Mouse (Mus musculus): ENCODE measurements at regions not wholly inside any gene's neighbourhood (a gene's known extent, or its start where the extent isn't known, plus 50 kb on each side); places are given as distances from the start of the nearest gene placed in this dataset.

DNA sequence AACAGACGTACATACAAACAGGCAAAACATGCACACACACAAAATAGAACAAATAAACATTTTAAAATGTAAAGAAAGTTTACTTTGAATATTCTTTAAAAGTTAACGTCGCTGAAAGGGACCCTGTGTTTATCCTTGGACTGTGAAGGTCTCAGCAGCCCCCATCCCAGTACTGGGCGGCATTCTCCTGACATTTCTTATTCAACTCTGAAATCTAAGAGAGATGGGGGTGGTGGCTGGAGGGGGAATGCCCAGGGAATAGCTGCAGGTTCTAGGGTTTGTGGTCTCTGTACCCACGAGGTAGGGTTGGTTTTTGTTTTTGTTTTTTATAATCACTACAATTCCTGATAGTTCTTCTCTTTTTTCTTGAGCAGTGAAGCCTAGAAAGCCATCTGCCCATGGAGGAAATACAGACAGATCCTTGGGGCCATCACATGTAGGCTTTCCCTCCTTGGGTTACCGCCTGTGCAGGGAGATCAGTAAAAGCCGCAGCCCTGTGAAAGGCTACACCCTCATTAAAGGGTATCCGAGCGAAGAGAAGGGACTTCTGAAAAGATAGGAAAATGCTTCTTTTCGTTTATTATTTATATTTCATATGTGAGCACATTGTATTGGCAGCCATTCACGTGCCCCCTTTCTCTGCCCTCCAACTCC, 338.0 kb upstream of the Gm10131 start:
- TF ChIP-seq CTCF (IDR thresholded peaks at IDR 0.05; ENCODE audit: insufficient read depth, low read depth, low read length) (no peak), POLR2A (IDR thresholded peaks at IDR 0.05; ENCODE audit: insufficient read depth, low read depth, low read length) (no peak)
